Mouse (Mus musculus): ENCODE results near the gene Zdhhc23.
A peak's percentile ranks its signal among the peaks of the same experiment; 100 is the strongest.

The Zdhhc23 gene

GRCm38 (mm10) chr16:43970426-43970825, 9.2 kb downstream of the Zdhhc23 start:
- DNase-seq (ENCODE audit: low spot score in 2 of 2) = no peak

- DNase-seq (ENCODE audit: low spot score in 2 of 2) = no peak
Measured at GRCm38 (mm10) chr16:43965781-43966389, 13.7 kb downstream of the Zdhhc23 start.

DNA sequence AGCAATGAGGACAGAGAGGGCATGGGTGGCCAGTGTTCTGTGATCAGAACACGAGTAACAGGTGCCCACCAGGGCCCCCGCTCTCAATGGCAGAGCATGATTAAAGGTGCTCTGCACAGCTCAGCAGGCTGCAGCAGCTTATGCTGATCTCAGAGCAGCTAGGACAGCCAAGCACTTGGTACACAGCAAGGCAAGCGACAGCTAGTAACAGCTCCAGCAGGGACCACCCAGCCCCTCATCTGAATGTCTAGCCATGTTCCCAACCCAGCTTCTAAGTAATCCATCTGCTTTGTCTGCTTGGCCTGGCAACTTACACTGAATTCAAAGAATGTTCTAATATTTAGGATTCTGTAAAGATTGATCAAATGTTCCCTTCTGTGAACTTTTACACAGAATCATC, 15.8 kb downstream of the Zdhhc23 start:
- DNase-seq (ENCODE audit: low spot score in 2 of 2) = no peak

DNA sequence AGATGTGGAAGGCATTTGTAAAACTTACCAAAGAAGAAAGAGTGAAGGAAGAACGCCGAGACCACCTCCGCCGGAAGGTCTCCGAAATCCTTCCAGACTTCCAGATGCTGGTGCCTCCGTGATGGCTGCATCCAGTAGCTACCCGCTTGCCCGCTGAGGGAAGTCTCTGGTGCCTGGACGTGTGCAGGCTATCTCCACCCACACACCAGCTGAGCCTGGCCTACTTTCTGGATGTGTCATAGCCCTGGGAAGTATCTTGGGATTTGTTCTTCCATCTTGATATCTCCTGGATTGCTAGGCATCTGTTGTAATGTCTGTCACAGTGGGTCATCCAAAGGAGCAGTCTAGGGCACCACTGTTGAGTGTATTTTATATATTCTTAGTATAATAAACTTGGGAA, 16.3 kb downstream of the Zdhhc23 start:
- DNase-seq (ENCODE audit: low spot score in 2 of 2) = peak in 1 of 2 experiments; percentile 57

DNA sequence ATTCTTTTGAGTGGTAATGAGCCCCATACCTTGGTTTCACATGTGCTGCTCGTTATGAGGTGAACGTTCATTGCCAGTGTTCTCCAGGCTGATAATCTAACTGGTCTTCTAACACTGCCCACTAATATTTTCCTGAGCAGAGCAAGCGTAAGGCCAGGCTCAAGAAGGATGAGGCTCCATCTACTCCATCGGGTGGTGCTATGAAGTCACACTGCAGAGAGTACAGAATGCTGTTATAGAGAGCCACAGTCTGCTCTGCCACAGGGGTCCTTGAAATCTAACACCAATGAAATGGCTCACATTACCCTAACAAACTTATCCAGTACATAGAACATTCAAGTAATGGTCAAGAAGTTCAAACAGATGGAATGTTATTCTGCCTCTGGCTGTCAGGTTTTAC, 21.6 kb downstream of the Zdhhc23 start:
- no peak for DNase-seq (ENCODE audit: low spot score in 2 of 2)

GRCm38 (mm10) chr16:43954913-43955312, 24.7 kb downstream of the Zdhhc23 start:
- no peak for DNase-seq (ENCODE audit: low spot score in 2 of 2)

DNA sequence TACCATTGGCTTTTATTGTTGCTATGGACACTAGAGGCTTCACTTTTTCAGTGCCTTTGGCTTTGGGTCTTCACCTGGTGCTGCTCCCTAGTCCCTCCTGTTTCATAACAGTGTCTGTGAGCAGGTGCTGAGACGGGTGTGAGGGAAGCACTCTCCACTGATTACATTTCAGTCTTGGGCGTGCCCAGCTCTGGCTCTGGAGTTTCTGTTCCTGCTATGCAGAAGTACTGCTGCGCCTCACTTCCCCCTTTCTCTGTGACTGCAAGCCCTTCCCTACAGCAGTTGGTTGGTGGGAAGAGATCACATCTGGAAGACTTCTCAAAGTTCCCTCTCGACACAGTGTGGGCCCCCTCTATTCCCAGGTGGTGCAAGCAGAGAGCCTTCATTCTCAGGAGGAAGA, 28.0 kb downstream of the Zdhhc23 start:
- DNase-seq (ENCODE audit: low spot score in 2 of 2) = no peak

- DNase-seq (ENCODE audit: low spot score in 2 of 2) = no peak
Measured at GRCm38 (mm10) chr16:43945869-43946268, 33.7 kb downstream of the Zdhhc23 start.

DNA sequence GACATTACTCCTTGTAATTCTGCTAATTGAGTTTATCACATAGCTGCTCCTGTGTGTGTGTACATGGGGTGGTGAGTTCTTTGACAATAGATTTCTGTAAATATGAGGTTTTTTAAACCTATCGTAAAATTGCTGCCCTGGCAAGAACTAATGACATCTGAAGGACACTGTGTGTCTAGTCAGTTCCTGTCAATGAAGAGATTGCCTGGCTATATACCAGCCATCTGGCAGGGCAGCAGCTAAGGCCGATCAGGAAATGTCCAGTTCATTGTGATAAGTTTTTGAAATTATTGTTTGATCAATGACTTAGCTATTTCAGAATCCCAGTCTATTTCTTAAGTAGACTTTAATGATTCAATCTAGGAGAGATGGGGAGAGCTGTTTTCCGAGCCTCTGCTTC, 34.2 kb downstream of the Zdhhc23 start:
- DNase-seq (ENCODE audit: low spot score in 2 of 2) = no peak

GRCm38 (mm10) chr16:43940846-43941245, 38.7 kb downstream of the Zdhhc23 start:
- no peak for DNase-seq (ENCODE audit: low spot score in 2 of 2)

- DNase-seq (ENCODE audit: low spot score in 2 of 2) = no peak
Measured at GRCm38 (mm10) chr16:43935892-43936291, 43.7 kb downstream of the Zdhhc23 start.

DNA sequence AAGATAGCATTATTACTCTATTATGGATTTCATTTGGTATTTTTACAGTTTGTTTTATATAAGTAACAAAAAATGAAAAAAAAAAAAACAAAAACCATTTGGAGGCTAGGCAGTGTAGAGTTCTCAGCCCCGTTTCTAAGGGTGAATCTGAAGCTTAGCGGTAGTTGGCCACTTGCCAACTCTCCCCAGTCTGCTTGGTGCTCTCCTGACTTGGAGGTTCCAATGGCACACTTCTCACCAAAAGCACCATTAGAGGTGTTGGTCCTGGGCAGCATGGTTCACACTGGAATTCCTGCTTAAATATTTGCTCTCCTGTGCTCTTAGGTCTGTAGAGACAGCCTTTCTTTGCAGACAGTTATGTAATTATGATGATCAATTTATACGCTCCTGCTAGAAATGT, 44.2 kb downstream of the Zdhhc23 start:
- DNase-seq (ENCODE audit: low spot score in 2 of 2) = no peak

GRCm38 (mm10) chr16:43934856-43935255, 44.7 kb downstream of the Zdhhc23 start:
- DNase-seq (ENCODE audit: low spot score in 2 of 2) = no peak

DNA sequence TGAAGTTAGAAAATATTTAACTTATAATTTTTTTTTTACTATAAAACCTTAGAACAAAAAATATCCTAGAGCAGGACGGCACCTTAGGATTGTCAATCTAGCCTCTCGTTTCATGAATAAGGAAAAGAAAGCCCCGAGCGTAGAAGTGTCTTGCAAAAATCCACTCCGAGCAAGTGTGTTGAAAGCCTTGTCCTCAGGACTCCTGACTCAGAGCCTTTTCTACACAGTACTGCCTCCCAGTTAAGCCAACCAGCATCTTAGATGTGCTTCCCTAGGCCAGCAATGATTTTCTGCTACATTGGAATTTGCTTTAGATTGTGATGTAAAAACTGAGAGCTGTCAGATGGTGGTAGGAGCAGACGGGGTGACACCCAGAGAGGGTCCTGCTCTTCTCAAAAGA, 46.5 kb downstream of the Zdhhc23 start:
- no peak for DNase-seq (ENCODE audit: low spot score in 2 of 2)

DNA sequence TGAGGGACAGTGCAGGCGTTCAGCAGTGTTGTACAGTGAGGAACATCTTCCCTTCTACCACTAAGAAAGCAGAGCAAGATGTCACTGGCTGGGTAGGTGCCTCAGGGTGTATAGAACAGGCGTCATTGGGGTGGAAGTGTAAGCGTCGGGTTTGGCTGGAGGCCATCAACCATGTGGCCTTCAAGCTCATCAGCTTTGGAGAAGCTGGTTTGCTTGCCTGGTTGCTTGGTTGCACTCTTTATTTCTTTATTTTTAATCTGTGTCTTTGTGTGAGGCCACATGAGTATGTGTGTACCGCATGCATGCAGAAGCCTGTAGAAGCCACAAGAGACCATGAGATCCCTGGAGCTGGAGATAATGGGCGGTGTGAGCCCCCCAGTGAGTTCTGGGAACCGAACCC, 47.3 kb downstream of the Zdhhc23 start:
- DNase-seq (ENCODE audit: low spot score in 2 of 2) = no peak

- DNase-seq (ENCODE audit: low spot score in 2 of 2) = no peak
Measured at GRCm38 (mm10) chr16:43931502-43931901, 48.1 kb downstream of the Zdhhc23 start.

DNA sequence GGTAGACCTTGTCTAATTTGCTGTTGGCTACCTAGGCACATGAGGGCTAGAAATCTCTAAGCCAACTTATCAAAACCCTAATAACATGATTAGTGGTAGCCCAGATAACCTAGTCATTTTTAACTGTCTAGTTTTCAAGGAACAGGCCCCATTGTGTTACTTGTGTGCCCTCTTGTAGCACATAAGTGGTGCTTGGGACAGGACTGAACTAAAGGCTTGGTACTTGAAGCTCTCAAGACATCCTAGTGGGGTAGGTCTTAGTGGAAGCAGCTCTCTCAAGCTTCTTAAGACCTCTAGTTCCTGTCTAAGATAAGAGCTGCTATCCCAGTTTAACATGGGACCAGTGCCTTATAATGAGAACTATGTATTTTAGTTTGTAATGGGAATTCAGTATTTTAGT, 49.0 kb downstream of the Zdhhc23 start:
- DNase-seq (ENCODE audit: low spot score in 2 of 2) = no peak

GRCm38 (mm10) chr16:43926341-43926859, 53.2 kb downstream of the Zdhhc23 start, which contains the start of gene Qtrt2:
TSS of gene Qtrt2 (minus strand) at chr16:43926809.
- DNase-seq (ENCODE audit: low spot score in 2 of 2) = no peak

DNA sequence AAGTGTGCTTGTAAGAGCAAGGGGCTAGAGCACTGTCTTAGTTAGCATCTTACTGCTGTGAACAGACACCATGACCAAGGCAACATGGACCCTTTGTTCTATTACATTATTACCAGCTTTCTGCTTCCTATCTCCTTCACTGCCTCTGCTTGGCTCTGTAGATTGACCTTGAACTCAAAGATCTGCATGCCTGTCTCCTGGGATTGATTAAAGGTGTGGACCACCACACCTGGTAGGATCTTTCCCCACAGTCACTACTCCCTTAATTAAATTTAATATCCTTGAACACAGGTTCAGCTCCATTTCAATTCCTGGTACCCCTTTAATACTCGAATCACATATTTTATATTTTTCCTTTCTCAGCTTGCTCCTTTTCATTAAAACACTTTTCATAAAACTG, 53.7 kb downstream of the Zdhhc23 start:
- no peak for DNase-seq (ENCODE audit: low spot score in 2 of 2)

DNA sequence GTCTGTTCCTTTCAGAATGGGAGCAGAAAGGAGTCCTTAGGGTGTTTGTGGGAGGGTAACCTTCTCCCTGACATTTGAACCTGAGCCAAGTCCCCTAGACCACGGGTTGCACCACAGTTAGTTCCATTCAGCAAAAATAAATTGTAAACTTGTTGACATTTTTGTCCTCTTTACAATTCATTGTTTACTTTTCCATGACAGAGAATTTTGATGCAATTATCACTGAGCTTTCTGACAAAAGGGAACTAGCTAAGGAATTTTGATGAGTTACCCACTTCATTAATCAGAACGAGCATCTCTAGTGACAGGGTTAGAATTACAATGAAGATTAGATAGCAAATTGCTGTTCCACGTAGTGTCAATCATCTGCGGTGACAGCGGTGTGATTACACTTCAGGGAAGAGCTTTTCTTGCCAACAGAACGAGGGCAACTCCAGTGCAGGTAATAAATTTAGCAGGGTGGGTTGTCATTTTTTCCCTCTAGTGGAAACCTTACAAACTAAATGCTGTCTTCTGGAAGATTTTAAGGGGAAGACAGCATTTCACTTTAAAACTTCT, 54.5 kb downstream of the Zdhhc23 start:
- no peak for DNase-seq (ENCODE audit: low spot score in 2 of 2)

- DNase-seq (ENCODE audit: low spot score in 2 of 2) = no peak
Measured at GRCm38 (mm10) chr16:43922630-43923029, 57.0 kb downstream of the Zdhhc23 start.

GRCm38 (mm10) chr16:43922024-43922423, 57.6 kb downstream of the Zdhhc23 start:
- DNase-seq (ENCODE audit: low spot score in 2 of 2) = no peak

DNA sequence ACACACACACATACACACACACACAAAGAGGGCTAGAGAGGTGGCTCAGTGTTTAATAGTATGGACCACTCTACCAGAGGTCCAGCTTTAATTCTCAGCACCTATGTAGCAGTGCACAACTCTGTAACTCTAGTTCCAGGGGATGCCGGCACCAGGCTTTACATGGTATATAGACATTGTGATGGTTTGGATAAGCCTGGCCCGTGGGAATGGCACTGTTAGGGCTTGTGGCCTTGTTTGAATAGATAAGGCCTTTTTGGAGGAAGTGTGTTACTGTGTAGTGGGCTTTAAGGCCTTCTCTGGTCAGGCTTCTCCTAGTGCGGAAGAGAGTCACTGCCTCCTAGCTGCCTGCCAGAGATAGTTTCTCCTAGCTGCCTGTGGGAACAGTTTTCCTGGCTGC, 60.7 kb downstream of the Zdhhc23 start:
- no peak for DNase-seq (ENCODE audit: low spot score in 2 of 2)

All from right cerebral cortex, adult 2 months (tissue).